Mouse (Mus musculus) monocyte, adult 2 months (primary cell): ENCODE results near the gene Txndc15.
"Not testable (repeated sequence)": the region's sequence is repeated elsewhere in the genome, so short reads cannot be mapped to it uniquely, and the experiment has no call there.

Source experiments
- DNase-seq, 2 experiments: peaks; one replicate each; pipeline ENCODE4 v3.0.0; 2022; ENCODE audit warnings: low spot score in 2 of 2, low read depth in 1 of 2

Gene Txndc15

GRCm38 (mm10) chr13:55714501-55715166 lies at the start of gene Txndc15:
TSS of gene Txndc15 (plus strand) at chr13:55714650.
- peak; percentile 34 to 74 for DNase-seq

GRCm38 (mm10) chr13:55668550-55668949 lies 45.9 kb upstream of the Txndc15 start:
- no peak for DNase-seq

- DNase-seq: no peak
These were observed 41.7 kb upstream of the Txndc15 start for GRCm38 (mm10) chr13:55672711-55673110.

GRCm38 (mm10) chr13:55677364-55677763 lies 37.1 kb upstream of the Txndc15 start:
- DNase-seq: no peak

GRCm38 (mm10) chr13:55682201-55682600 lies 32.2 kb upstream of the Txndc15 start:
- DNase-seq: no peak

- DNase-seq: no peak
These were observed 30.9 kb upstream of the Txndc15 start for GRCm38 (mm10) chr13:55683581-55683980.

- no peak for DNase-seq
These were observed 28.3 kb upstream of the Txndc15 start for GRCm38 (mm10) chr13:55686107-55686633.

- DNase-seq: no peak
These were observed 26.4 kb upstream of the Txndc15 start for GRCm38 (mm10) chr13:55687927-55688602.

- DNase-seq: peak; percentile 71 to 84
These were observed 21.8 kb upstream of the Txndc15 start, which contains the start of gene B230219D22Rik for GRCm38 (mm10) chr13:55692535-55693242. TSS of gene B230219D22Rik (plus strand) at chr13:55693124.

- DNase-seq: peak in 1 of 2 experiments; percentile 34
These were observed 21.2 kb upstream of the Txndc15 start for GRCm38 (mm10) chr13:55693243-55693721.

GRCm38 (mm10) chr13:55694110-55694509 lies 20.3 kb upstream of the Txndc15 start:
- no peak for DNase-seq

GRCm38 (mm10) chr13:55695989-55696388 lies 18.5 kb upstream of the Txndc15 start:
- not testable (repeated sequence) for DNase-seq

GRCm38 (mm10) chr13:55704301-55704700 lies 10.1 kb upstream of the Txndc15 start:
- DNase-seq: no peak

GRCm38 (mm10) chr13:55712846-55713245 lies 1.6 kb upstream of the Txndc15 start:
- no peak for DNase-seq

- DNase-seq: no peak
These were observed 690 bp downstream of the Txndc15 start for GRCm38 (mm10) chr13:55715167-55715512.

GRCm38 (mm10) chr13:55715908-55716510 lies 1.6 kb downstream of the Txndc15 start:
- DNase-seq: no peak

GRCm38 (mm10) chr13:55721516-55721915 lies 7.1 kb downstream of the Txndc15 start:
- no peak for DNase-seq

- DNase-seq: no peak
These were observed 7.5 kb downstream of the Txndc15 start for GRCm38 (mm10) chr13:55721995-55722394.

- DNase-seq: no peak
These were observed 12.2 kb downstream of the Txndc15 start for GRCm38 (mm10) chr13:55726598-55727119.

- DNase-seq: peak; percentile 61 to 80
These were observed 12.8 kb downstream of the Txndc15 start, which contains the start of gene Pcbd2 for GRCm38 (mm10) chr13:55727120-55727838. TSS of gene Pcbd2 (plus strand) at chr13:55727368.
